Mouse (Mus musculus) left cerebral cortex, postnatal 10 days (tissue): Measurements from ENCODE around the gene Zc3h12b. TPM values are rescaled to one million over a fixed set of nuclear protein-coding genes. Genes with fewer than 3 reads are reported as not detected.

ENCODE experiments used
- DNase-seq, 2 experiments: peaks; one replicate each; pipeline ENCODE4 v3.0.0; 2021 to 2022; ENCODE audit warnings: low spot score in 2 of 2, mixed read lengths in 1 of 2; ENCODE audit errors: extremely low spot score in 1 of 2
- intact Hi-C: fragments of 180-260 bp; cut with DNase I; formaldehyde crosslinking; loops from one replicate; pipeline ENCODE4 v1.15.1; 2025
- total RNA-seq, 2 experiments: library from RNA; stranded (reverse); gene quantifications; 2 replicates each; pipeline ENCODE4 v1.2.3; 2021

Zc3h12b gene
- total RNA-seq, 2 experiments from 2014 or later = 23.8 to 24.1 TPM

DNA sequence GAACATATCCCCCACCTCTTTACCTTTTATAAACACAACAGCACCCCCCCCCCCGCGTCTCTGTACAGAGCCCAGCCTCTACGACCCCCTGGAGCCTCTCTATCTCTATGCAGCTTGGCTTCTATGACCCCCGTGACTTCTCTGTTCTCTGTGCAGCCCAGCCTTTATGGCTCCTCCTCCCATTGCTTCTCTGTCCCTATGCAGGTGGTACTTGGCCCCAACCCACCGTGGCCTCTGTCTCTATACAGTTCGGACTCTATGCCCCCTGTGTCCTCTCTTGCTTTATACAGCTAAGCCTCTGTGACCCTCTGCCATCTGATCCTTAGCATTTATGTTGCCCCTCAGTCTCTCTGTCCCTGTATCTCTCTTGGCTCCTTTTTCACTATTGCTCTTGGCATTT, 257.6 kb downstream of the Zc3h12b start:
- intact Hi-C loops = no loop called here
- no peak for DNase-seq

- no peak for DNase-seq
- intact Hi-C loops = no loop called here
These were observed 258.5 kb downstream of the Zc3h12b start for GRCm38 (mm10) chrX:95969936-95970335.

Other genes starting within 250 kb of the Zc3h12b start
- not detected for gene Asb12, start 153.7 kb upstream of the Zc3h12b start, total RNA-seq
- not detected for gene Pfn5, start 153.6 kb upstream of the Zc3h12b start, total RNA-seq
- 10 to 100 TPM; 25.3 to 30.5 TPM for gene Zc4h2, start 53.2 kb upstream of the Zc3h12b start, total RNA-seq
- 10 to 100 TPM; 69.7 to 77.1 TPM for gene Las1l, start 245.3 kb downstream of the Zc3h12b start, total RNA-seq